Mouse (Mus musculus): ENCODE results near the gene Eps8.

Eps8 gene

GRCm38 (mm10) chr6:137560358-137560859, 94.3 kb downstream of the Eps8 start:
- DNase-seq, result no peak

- DNase-seq, result no peak
These were observed 95.8 kb downstream of the Eps8 start for GRCm38 (mm10) chr6:137558840-137559239.

GRCm38 (mm10) chr6:137557671-137558070, 97.0 kb downstream of the Eps8 start:
- no peak for DNase-seq

- no peak for DNase-seq
These were observed 97.5 kb downstream of the Eps8 start for GRCm38 (mm10) chr6:137557159-137557558.

GRCm38 (mm10) chr6:137556636-137557035, 98.0 kb downstream of the Eps8 start:
- DNase-seq, result no peak

- no peak for DNase-seq
These were observed 104.5 kb downstream of the Eps8 start for GRCm38 (mm10) chr6:137550181-137550580.

- DNase-seq, result no peak
These were observed 106.1 kb downstream of the Eps8 start for GRCm38 (mm10) chr6:137548613-137549012.

GRCm38 (mm10) chr6:137547555-137547954, 107.1 kb downstream of the Eps8 start:
- no peak for DNase-seq

GRCm38 (mm10) chr6:137546101-137546500, 108.6 kb downstream of the Eps8 start:
- DNase-seq, result no peak

GRCm38 (mm10) chr6:137545341-137545740, 109.3 kb downstream of the Eps8 start:
- DNase-seq, result no peak

GRCm38 (mm10) chr6:137542231-137543152, 112.2 kb downstream of the Eps8 start:
- DNase-seq, result no peak

- peak; percentile 19 to 27 for DNase-seq
These were observed 113.2 kb downstream of the Eps8 start for GRCm38 (mm10) chr6:137541216-137542176.

- no peak for DNase-seq
These were observed 113.9 kb downstream of the Eps8 start for GRCm38 (mm10) chr6:137540800-137541199.

- DNase-seq, result no peak
These were observed 114.3 kb downstream of the Eps8 start for GRCm38 (mm10) chr6:137540346-137540745.

GRCm38 (mm10) chr6:137539219-137539618, 115.5 kb downstream of the Eps8 start:
- no peak for DNase-seq

- no peak for DNase-seq
These were observed 121.9 kb downstream of the Eps8 start for GRCm38 (mm10) chr6:137532758-137533157.

GRCm38 (mm10) chr6:137525769-137526168, 128.9 kb downstream of the Eps8 start:
- DNase-seq, result no peak

GRCm38 (mm10) chr6:137520343-137520704, 134.4 kb downstream of the Eps8 start:
- no peak for DNase-seq

- no peak for DNase-seq
These were observed 134.9 kb downstream of the Eps8 start for GRCm38 (mm10) chr6:137519529-137520342.

- no peak for DNase-seq
These were observed 139.8 kb downstream of the Eps8 start for GRCm38 (mm10) chr6:137514872-137515271.

- no peak for DNase-seq
These were observed 141.9 kb downstream of the Eps8 start for GRCm38 (mm10) chr6:137512753-137513152.

- DNase-seq, result no peak
These were observed 145.2 kb downstream of the Eps8 start for GRCm38 (mm10) chr6:137509341-137510045.

All from B cell, adult 2 months (primary cell).